Mouse (Mus musculus) spleen, adult 12 weeks (tissue): Measurements from ENCODE around the gene Babam1.

ENCODE experiments used
- DNase-seq: peaks from one replicate; pipeline ENCODE4 v3.0.0; 2022; ENCODE audit warnings: low spot score

Babam1 gene

DNA sequence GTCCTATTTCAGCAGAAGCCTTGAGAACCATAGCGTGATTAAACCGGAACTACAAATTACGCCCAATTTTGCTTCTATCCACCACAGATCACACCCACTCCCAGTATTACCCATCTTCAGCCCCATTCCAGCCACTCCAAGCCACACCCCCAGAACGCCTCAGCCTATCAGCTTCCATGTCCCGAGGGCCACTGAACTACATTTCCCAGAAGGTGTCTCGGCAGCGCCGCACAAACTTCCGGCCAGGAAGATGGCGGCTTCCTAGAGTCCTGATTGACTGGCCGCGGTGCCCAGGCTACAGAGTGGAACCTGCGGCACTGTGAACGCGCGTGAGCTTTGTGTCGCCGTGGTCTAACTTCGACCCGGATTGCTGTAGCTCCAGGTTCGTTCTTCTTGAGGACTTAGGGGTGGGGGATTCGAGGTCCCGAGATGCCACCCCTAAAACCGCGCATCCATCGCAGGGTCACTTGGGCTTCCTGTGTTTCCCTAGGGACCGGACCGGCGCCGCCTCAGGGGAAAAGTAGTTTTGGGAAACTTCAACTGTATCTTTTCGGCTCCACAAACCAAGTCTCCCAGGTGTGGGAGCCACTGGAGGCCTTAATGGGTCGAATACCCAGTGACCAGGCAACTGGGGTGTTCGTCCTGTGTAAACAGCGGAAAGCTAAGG, at the start of gene Babam1:
Gene Babam1 (plus strand): TSS at position 223 of the 667 bp plus-strand sequence.
- peak; percentile 81 for DNase-seq

DNA sequence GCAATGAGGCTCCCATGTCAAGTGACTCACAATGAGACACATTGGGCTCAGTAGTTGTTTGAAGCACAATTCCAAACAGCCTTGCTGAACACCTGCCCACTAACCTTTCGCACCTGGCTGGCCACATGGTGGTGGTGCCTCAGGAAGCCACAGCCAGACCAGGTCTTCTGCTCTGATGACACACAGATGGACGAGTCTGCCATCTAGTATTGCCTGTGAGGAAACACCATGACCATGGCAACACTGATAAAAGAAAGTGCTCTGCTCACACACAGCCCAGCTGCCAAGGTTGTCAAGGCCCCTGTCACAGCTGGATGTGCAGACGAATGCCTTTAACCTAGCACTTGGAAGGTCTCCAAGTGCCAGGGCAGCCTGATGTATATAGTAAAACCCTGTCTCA, 45.5 kb upstream of the Babam1 start:
- DNase-seq = no peak

DNA sequence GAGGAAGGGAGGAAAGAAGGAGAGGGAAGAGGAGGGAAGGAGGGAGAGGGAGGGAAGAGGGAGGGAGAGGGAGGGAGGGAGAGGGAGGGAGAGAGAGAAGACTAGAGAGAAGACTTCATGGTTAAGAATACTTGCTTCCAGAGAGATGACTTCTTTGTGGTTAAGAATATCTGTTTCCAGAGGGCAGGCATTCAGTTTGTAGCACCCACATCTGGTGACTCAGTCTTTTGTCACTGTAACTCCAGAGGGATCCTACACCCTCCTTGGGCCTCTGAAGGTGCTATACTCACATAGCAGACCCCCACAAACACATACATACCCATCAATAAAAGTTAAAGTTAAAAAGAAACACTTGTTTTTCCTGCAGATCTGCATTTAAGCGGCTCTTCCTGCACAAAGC, 45.1 kb upstream of the Babam1 start:
- DNase-seq = no peak

DNA sequence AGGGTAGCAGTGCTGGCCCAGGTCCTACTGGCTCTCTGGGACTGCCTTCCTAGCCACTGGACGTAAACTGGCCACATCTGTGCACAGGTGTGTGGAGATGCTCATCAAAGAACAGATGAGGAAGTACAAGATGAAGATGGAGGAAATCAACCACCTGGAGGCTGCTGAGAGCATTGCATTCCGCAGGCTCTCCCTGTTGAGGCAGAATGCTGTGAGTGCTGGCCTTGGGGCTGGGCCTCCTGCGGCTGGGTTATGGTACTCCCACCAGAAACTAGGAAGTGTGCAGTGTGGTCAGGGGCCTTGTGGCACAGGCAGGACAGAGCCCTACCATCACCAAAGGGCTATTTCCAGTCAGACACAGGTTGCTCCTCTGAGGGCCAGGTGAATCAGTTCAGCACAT, 38.6 kb upstream of the Babam1 start:
- no peak for DNase-seq

DNA sequence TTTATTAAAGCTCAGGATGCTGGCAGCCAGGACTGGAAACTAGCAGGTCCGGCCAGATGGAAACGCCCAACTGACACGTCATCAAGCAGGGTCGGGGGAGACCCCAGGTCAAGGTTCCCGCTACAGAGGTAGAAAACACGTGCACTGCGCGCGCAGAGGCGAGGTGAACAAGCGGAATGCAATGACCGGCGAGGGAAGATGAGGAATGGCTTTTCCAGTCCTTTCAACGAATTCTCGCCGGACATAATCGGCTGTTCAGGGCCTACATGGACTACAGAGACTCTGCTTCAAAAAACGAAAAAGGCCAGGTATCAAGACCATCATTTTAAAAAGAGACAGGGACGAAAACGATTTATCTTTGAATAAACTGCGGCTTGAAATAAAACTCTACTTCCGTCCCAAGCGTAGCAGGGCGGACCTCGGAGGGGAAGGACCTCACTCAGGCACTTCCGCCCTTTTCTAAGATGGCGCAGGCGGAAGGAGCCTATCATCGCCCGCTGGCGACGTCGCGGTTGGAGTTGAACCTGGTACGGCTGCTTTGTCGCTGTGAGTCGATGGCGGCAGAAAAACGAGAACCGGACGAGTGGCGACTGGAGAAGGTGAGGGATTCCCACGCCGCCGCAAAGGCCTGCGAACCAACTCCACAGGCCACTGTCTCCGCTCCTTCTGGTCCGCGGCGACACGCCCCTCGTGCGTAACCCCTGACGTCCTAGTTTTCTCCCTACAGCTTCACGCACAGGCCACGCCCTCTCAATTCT, 29.7 kb upstream of the Babam1 start, which contains the start of gene Use1:
Gene Use1 (plus strand): TSS at position 78 of the 758 bp plus-strand sequence.
- peak; percentile 85 for DNase-seq

DNA sequence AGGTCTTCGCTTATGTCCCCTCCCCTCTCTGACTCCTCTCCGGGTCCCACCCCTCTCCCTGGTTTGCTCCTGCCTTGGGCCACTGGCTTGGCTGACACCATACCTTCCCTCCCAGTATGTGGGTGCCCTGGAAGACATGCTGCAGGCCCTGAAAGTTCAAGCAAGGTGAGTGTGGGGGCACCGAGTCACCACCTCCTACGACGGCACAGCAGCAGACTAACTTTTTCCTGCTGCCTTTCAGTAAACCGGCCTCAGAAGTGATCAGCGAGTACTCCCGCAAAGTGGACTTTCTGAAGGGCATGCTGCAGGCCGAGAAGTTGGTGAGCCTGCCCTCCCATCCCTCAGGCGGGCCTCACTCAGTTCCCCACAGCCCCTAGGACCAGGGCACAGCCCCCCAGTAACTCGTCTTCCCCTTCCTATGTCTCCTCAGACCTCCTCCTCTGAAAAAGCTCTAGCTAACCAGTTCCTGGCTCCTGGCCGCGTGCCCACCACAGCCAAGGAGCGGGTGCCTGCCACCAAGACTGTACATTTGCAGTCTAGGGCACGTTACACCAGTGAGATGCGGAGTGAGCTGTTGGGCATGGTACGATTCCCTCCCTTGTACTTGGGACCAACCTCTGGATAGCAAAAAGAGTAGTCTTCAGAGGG, 29.0 kb upstream of the Babam1 start:
- DNase-seq = no peak

DNA sequence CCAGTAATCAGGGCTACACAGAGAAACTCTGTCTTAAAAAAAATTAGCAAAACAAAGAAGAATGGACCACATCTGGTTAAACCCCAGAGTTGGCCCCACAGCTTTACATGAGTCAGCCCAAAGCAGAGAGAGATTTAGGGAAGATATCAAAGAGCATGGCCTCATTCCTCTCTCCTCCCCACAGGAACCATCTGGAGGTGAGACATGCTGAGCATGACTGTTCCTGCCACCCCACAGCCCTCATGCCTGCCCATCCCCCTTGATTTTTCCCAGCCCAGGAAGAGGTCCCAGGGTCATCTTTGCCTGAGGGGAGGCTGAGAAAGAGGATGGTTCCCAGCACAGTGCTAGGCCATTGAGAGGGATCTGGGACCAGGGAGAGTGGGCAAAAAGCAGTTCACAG, 28.3 kb upstream of the Babam1 start:
- no peak for DNase-seq

DNA sequence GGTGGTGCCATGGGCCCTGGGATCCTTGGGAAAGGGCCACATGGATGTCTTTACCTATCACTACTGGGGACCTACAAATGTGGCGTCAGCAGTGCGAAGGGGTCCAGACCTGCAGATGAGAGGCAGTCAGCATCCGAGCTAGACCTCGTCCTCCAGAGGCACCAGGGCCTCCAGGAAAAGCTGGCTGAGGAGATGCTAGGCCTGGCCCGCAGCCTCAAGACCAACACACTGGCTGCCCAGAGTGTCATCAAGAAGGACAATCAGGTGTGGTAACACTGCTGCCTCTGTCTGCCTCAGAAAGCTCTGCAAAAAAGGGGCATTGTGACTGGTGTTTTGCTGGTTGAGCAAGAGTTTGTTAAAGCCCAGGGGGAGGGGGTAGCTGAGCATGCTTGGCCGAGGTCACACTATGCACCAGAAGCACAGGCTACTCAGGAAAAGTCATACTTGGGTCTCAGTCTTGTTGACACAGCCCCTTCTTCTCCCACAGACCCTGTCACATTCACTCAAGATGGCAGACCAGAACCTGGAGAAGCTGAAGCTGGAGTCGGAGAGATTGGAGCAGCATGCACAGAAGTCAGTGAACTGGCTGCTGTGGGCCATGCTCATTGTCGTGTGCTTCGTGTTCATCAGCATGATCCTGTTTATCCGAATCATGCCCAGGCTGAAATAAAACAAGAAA, 27.5 kb upstream of the Babam1 start:
- no peak for DNase-seq

DNA sequence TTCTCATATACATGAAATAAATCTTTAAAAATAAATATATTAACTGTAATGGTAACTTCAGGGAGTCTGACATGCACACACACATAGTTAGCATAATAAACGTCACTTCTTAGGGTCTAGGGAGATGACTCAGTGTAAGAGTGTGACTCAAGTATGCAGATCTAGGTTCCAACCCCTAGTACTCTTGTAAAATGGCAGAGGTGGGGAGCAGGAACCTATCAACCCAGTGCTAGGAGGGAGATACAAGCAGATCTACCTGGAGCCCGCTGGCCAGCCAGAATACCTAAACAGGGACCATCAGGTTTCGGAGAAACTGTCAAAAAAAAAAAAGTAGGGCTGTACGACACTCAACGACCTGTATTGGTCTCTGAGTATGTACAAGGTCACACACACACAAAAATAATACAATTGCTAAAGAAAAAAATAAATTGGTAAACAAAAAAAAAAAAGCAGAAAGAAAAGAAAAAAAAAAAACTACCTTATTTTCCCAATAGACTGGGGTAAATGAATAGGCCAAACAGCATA, 25.9 kb upstream of the Babam1 start:
- no peak for DNase-seq

DNA sequence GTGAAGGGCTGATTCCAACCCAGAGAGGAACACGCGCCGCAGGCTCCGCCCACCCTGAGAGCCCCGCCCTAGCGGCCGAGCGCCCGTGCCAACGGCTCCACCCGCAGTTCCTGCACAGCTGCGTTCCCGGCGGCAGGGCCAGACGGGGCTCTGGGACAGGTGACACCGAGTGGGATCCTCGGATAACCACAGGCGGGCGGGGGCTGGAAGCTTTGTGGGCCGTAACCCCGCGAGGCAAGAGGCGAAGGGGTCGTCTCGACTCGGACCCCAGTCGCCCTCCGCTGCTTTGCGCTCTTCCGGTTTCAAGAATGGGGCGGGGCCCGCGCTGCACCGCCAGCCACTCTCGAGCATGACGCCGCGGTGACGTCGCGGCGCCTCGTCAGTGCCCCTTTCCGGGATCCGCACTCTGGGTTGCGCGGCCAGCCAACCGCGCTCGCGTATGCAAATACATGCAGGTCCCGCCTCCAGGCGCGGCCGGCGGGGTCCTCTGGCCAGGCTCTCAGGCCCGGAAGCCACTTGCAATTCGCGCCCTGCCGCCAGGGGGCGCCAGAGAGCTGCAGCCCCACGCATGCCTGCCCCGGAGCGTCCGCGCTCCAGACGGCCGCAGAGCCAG, 25.3 kb upstream of the Babam1 start, which contains the start of gene Ocel1:
Gene Ocel1 (plus strand): TSS at position 63 of the 613 bp plus-strand sequence.
- DNase-seq = peak; percentile 96

DNA sequence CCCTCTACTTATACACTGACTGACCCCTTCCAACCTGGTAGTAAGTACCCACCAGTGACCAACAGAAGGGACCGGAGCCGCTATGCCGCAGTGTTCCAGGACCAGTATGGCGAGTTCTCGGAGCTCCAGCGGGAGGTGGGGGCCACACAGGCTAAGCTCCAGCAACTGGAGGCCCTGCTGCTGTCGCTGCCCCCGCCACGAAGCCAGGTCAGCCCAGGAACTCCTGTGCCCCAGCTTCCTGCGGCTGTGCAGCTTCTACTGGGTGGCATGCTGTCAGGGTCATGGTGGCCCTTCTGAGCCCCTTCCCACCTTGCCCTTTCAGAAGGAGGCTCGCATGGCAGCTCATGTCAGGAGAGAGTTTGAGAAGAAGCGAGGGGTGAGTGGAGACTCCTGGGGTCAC, 24.2 kb upstream of the Babam1 start:
- no peak for DNase-seq

DNA sequence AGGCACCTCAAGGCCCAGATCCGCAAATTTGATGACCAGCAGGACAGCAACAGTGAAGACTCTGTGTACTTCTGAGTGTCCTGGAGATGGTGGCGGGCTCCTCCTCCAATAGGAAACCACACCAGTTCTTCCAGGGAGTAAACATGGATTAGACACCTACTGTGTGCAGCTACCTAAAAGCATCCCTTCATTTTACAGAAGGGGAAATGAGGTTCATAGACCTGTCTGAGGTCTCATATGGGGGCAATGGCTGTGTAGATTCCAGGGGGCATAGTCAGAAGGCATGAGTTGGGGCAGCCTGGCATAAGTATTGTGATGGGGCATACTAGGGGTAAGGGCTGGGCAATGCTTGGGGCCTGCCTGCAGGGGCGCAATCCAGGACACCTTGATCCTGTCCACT, 23.7 kb upstream of the Babam1 start:
- no peak for DNase-seq

DNA sequence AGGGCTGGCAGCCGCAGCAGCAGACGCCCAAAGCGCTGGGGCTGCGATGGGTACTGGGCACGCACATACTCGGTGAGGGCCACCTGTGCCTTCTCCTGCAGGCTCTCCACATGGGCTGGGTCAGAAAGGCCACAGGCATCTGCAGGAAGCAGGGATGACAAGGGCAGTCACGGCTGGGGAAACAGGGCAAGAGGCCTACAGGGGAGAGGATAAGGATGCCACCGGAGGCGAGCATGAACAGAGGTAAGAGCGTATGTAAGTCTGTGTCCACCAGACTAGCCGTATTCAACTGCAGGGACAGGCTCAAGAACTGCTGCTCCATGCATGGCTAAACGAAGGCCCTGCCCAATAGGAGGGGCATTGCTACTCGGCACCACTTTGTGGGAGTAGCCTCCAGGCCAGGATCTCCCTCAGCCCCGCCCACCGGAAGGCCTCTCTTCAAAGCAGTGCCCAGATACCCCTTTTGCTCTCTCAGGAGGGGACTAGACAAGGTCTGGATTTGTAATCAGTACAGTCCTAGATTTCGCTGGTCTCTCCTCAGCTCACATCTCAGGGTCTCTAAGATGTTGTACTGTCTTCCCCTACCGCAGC, 21.9 kb upstream of the Babam1 start:
- DNase-seq = no peak

DNA sequence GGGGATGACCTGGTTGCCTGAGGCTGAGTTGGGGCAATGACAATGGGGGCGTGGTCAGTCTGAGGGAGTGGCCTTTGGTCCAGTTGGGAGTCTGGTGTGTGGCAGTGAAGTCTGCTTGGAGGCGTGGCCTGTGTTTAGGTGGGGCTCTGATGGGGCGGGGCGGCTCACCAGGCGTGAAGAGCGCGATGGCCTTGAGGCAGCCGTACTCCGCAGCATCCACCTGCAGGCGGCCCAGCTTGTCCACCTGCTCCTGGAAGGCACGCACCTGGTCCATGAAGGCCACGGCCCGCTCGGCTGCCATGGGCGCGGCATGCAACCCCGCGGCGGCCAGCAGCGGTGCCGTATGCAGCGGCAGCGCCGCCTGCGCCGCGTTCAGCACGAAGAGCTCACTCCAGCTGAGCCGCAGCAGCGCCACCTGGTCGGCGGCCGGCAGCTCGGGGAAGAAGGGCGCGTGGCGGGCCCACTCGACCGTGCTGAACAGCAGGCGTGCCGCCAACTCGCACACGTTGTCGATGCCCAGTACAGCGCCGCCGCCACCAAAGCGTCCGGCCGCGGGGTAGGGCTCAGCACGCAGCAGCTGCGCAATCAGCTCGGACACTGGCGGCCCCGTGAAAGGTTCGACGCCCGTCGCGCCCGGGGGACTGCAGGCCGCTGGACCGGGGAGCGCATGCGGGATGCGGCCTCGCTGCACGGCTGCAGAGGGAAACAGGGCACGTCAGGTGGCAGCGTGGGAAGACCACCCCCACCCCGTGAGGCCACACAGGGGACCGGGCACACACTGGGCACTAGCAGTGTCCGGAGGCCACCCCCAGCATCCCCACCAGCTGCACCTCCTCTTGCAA, 20.9 kb upstream of the Babam1 start:
- DNase-seq = no peak

DNA sequence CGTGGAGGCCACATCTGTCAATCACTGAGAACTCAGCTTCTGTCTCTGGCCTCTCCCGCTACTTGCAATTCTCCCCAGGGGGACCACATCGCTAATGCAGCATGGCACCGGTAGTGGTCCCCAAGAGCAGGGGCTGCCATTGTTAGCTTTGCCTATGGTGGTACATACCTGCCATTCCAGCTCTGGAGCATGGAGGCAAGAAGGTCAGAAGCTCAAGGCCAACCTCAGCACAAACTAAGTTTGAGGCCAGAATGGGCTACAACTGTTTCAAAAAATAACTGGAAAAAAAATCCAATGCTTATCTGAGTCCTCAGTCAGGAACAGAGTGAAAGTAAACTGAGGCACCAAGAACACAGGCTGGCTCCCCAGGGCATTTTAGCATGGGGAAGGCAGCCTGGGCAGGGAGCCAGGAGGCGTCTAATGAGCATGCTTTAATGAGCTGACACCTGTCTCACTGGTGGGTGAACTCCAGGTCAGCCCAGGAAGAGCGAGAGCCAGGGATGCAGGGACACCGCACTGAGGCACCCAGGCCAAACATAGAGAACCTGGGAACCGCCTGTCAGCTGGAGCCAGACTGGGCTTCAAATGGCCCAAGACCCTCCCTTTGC, 20.1 kb upstream of the Babam1 start:
- no peak for DNase-seq

DNA sequence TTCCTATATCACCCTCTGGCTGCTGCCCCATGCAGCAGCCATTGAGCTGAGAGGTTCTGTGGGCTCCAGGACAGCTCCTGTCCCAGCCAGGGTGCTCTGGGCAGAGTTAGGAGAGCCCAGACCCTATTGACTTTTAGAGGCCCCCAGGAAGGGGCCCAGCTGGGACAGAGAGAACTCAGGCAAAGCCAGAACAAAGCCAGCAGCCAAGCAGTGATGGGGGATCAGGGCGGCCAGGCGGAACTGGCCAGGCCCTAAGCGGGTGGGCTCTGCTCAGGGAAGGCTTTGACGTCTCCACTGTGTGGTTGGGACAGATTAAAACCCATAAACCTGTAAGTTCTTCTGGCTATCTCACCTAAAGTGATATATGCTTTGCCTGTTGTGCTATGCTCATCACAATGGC, 17.7 kb upstream of the Babam1 start:
- no peak for DNase-seq

DNA sequence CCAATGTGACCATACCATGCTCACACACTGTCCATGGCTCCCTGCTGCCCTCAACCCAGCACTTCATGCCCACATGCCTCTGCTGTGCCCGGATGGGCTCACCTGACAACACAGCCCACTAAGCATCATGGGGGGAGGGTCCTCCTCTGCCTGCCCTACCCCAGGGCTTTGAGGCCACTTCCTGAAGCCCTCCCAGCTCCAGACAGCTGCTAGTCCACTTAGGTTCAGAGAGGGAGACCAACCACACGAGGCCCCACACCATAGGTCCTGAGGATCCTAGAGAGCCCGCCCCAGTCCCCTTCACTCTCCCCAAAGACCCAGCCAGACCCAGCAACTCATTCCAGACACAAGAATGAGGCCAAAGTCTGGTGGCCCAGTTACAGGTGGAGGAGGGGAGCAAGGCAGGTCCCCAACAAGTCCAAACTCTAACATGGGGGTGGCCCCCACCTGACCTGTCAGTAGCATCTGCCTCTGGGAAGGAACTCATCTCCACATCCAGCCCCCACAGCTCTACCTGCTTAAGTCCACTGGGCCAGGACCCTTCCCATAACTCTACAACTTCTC, 17.1 kb upstream of the Babam1 start:
- no peak for DNase-seq

DNA sequence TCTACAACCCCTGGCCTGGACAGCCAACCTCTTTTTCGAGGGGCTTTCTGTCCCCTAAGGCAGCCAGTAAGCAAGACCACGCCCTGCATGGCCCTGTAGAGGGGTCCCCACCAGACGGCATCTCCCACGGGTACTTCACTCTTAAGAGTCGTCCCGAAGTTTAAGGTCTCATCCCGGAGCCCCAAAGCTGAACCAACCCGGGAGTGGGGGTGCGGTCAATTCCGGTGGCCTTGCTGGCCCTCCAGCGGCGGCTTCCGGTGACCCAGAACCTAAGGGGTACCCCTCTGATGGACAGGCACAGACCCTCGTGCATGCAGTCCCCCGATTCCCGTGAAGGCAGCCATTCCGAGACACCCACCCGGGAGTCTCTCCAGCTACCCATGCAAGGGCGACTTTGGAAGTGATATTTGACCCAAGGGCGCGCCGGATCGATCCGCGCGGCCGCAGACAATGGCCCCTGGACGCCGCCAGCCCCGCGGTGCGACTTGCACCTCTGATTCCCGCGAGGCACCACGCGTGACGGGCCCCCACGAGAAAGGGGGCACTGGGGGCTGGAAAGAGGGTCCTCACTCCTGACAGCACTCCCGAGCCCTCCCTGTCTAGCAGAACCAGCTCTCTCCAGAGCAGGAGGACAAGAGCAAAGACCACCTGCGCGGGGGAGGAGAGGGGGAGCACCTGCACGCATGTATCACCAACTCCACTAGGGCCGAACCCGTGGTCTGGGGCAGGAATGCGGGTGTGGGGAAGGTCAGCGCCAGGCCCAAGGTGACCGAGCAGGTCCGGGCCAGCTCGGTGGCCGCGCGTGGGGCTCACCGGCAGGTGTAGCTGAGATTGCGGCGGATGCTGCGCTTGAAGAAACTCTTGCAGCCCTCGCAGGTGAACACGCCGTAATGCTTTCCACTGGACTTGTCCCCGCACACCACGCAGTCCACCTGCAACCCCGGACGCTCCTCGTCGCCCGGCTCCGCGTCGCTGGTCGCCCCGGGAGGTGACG, 16.2 kb upstream of the Babam1 start:
- no peak for DNase-seq
